Mouse (Mus musculus) thymus, adult 2 months (tissue): Measurements from ENCODE around the gene Adamts15. TPM values are rescaled to one million over a fixed set of nuclear protein-coding genes. Genes with fewer than 3 reads are reported as not detected.

ENCODE experiments used
- DNase-seq: peaks from one replicate; pipeline ENCODE4 v3.0.0; 2021
- H3K27ac ChIP-seq: fragments of 200-500 bp; 2 replicates; pipeline ENCODE4 v1.5.1; 2012; ENCODE audit warnings: low read length, control low read depth; ENCODE audit not compliant: control insufficient read depth, insufficient read depth
- H3K27me3 ChIP-seq: fragments of 200-500 bp; 2 replicates; pipeline ENCODE4 v1.6.1; 2012; ENCODE audit warnings: mild to moderate bottlenecking, low read length, moderate library complexity, mixed read lengths; ENCODE audit not compliant: control insufficient read depth, insufficient read depth
- H3K36me3 ChIP-seq: fragments of 200-500 bp; 2 replicates; pipeline ENCODE4 v1.6.1; 2012; ENCODE audit warnings: mild to moderate bottlenecking, low read length, moderate library complexity; ENCODE audit not compliant: control insufficient read depth, insufficient read depth
- H3K4me1 ChIP-seq: fragments of 200-500 bp; replicated peaks from 2 replicates; pipeline ENCODE4 v1.6.1; 2012; ENCODE audit warnings: low read length; ENCODE audit not compliant: control insufficient read depth, insufficient read depth
- H3K4me3 ChIP-seq: fragments of 200-500 bp; 2 replicates; pipeline ENCODE4 v1.5.1; 2012; ENCODE audit warnings: mild to moderate bottlenecking, low read length, control low read depth, moderate library complexity; ENCODE audit not compliant: control insufficient read depth, insufficient read depth
- CTCF ChIP-seq: fragments of 200-500 bp; IDR thresholded peaks from 2 replicates; pipeline ENCODE4 v1.5.1; 2012; ENCODE audit warnings: mild to moderate bottlenecking, control low read depth, low read length, moderate library complexity, borderline replicate concordance; ENCODE audit not compliant: control insufficient read depth, poor library complexity, insufficient read depth; ENCODE audit errors: extremely low read depth
- POLR2A ChIP-seq: fragments of 200-500 bp; IDR thresholded peaks from 2 replicates; pipeline ENCODE4 v1.6.1; 2012; ENCODE audit warnings: mild to moderate bottlenecking, low read length, control low read depth, moderate library complexity; ENCODE audit not compliant: control insufficient read depth, poor library complexity, insufficient read depth; ENCODE audit errors: extremely low read depth
- WGBS: fragments of 180-500 bp; shearing (Covaris S2); methylation state at CpG from one replicate; pipeline ENCODE4 v1.1.7; 2018; 5-methylcytosine and 5-hydroxymethylcytosine counted together
- polyA plus RNA-seq: library from polyadenylated mRNA; depleted of rRNA; stranded (reverse); fragments of >200 nt; gene quantifications from 2 replicates; pipeline ENCODE4 v1.2.3, GENCODE M21; 2012

The Adamts15 gene
- polyA plus RNA-seq, 1 experiment: 1.5 TPM

DNA sequence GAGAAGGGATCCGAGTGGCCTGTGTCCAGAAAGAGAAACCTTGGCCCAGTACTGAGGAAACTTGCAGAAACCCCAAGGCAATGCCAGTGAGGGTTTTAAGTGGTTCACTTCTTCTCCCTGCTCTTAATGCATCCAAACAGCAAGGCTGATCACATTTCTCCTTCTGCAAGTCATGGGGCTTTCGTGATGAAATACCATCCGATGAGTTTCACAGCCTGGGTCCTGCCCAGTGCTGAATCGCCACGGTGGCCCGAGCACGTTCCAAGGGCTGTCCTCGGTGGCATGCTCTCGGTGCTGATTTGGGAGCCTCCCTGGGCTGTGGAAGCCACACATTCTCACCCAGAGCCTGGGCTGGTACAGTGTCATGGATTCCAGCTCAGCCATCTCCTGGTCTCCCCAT lies 33.0 kb upstream of the Adamts15 start:
- Histone ChIP-seq H3K27me3 (no peaks in the 10 kb centered on the region), H3K27ac (no peak overlapping the region), H3K4me1 (no peaks in the 10 kb centered on the region), H3K36me3 (no peaks in the 10 kb centered on the region), H3K4me3 (no peak overlapping the region)
- 86% methylated on average over 9 of the region's 9 CpGs for WGBS
- no peak for TF ChIP-seq POLR2A
- TF ChIP-seq CTCF: no peak
- DNase-seq: no peak

DNA sequence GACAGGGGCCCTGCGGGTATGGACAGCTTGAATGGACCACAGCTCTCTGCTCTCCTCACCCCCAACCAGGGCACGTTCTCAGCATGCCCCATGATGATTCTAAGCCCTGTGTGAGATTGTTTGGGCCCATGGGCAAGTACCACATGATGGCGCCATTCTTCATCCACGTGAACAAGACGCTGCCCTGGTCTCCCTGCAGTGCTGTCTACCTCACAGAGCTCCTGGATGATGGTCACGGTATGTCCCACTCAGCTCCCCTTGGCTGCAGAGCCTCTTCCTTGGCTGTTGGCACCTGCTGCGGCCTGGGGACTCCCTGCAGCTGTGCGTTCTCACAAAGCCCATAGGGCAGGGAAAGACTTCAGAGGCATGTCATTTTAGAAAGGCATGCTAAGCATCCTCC lies 31.0 kb upstream of the Adamts15 start:
- Histone ChIP-seq H3K4me1 (no peaks in the 10 kb centered on the region), H3K36me3 (no peaks in the 10 kb centered on the region), H3K4me3 (no peak overlapping the region), H3K27ac (no peak overlapping the region), H3K27me3 (no peaks in the 10 kb centered on the region)
- TF ChIP-seq POLR2A: no peak
- TF ChIP-seq CTCF: no peak
- no peak for DNase-seq
- 51% methylated on average over 8 of the region's 8 CpGs for WGBS

DNA sequence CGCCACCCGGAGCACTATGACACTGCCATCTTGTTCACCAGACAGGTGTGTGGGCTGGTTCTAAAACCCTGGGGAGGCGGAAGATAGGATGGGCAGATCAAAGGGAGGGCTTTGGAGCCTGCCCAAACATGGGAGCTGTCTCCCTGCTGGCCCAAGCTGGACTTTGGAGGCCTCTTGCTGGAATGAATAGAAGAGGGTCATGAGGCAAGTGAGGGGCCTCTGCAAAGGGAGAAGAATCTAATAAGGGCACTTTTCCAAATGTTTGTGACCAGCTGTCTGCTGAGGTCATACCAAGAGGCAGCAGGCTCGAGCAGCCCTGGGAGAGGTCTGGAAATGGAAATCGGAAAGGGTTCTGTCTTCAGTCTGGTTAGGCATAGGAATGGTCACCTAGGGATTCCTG lies 29.2 kb upstream of the Adamts15 start:
- no peak for DNase-seq
- no peaks in the 10 kb centered on the region for H3K4me1 ChIP-seq
- no peak overlapping the region for H3K27ac ChIP-seq
- no peaks in the 10 kb centered on the region for H3K36me3 ChIP-seq
- H3K4me3 ChIP-seq: no peak overlapping the region
- TF ChIP-seq CTCF (no peak), POLR2A (no peak)
- WGBS: 95% methylated on average over 5 of the region's 5 CpGs
- no peaks in the 10 kb centered on the region for H3K27me3 ChIP-seq

DNA sequence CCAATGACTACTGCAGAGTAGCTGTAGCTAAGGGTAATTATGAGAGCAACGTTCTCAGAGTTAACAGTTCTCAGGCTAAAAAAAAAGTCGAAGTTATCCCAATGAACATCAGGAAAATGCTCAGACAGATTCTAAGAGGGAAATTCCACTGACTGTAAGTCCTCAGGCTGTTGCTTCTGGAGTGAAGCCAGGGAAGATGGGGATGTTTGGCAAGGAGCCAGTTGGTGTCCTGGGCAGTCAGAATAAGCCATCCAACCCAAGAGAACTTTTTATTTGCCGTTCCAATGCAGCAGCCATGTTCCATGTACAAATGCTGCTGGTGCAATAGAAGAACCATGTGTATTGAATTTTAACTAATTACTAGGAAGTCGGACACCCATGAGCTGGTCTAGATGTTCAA lies 28.3 kb upstream of the Adamts15 start:
- Histone ChIP-seq H3K4me3 (no peak overlapping the region), H3K27ac (no peak overlapping the region), H3K36me3 (no peaks in the 10 kb centered on the region), H3K4me1 (no peaks in the 10 kb centered on the region), H3K27me3 (no peaks in the 10 kb centered on the region)
- 89% methylated on average over 4 of the region's 4 CpGs for WGBS
- DNase-seq: no peak
- no peak for TF ChIP-seq CTCF

DNA sequence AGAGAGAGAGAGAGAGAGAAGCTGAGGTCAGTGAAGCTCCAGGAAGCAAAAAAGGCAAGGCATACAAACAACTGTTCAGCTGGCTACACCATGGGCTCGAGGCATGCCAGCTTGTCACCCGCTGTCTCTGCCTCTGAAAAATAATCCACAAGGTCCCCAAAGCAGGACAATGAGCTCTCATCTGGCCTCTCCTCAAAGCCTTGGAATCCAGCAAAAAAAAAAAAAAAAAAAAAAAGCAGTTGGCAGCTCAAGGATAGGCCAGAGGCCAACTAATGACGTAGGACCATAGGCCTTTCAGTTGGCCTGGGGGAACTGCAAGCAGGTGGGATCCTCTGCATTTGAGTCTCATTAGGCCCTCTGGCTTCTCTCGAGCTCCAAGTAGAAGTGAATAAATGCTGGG lies 27.7 kb upstream of the Adamts15 start:
- no peak overlapping the region for H3K27ac ChIP-seq
- no peak overlapping the region for H3K4me3 ChIP-seq
- no peak for DNase-seq
- H3K4me1 ChIP-seq: no peaks in the 10 kb centered on the region
- TF ChIP-seq POLR2A (no peak), CTCF (no peak)
- H3K27me3 ChIP-seq: no peaks in the 10 kb centered on the region
- no peaks in the 10 kb centered on the region for H3K36me3 ChIP-seq
- 88% methylated on average over 4 of the region's 4 CpGs for WGBS

DNA sequence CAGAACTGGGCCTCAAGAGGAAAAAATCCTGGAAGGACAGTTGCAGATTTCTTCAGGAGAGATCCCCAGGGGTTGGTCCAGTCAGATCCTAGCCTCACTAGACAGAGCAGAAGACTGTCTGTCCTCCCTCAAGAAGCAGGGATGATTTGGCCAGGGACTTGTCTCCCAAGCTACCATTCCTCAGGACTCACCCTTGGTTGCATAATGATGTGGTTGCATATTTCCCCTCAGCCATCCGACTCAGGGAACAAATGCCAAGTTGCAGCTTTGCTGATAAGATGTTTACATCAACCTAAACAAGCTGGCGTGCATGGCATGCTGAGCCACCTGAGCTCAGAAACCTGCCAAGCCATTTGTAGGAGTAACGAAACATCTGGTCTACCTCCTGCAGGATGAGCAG lies 27.2 kb upstream of the Adamts15 start:
- WGBS: 69% methylated on average over 3 of the region's 3 CpGs
- H3K4me1 ChIP-seq: no peaks in the 10 kb centered on the region
- DNase-seq: no peak
- no peak for TF ChIP-seq POLR2A
- TF ChIP-seq CTCF: no peak
- no peaks in the 10 kb centered on the region for H3K36me3 ChIP-seq
- peaks cover 4% of the 10 kb centered on the region; the same call in 1 of the 2 replicates for H3K27me3 ChIP-seq
- no peak overlapping the region for H3K27ac ChIP-seq
- no peak overlapping the region for H3K4me3 ChIP-seq

DNA sequence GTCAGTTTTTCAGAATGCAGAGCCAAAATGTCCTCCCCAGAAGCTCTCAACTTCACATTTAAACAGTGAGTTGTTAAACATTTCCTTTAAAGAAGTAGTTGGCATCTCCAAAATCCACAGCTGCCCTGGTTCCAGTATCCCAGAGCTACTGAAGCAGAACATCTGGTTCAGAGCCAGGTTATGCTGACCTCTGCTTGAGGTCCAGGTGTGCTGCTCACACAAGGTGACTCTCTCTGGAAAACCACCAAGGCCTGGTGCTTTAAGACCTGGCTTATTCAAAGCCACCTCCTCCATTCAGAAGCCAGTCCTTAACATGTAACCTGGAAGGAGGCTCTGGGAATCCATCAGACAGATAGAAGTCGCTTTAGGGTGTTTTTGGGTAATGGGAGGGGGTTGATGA lies 23.0 kb upstream of the Adamts15 start:
- TF ChIP-seq POLR2A (no peak), CTCF (no peak)
- peaks cover 9% of the 10 kb centered on the region for H3K27me3 ChIP-seq
- H3K4me1 ChIP-seq: no peaks in the 10 kb centered on the region
- no peak for DNase-seq
- no peaks in the 10 kb centered on the region for H3K36me3 ChIP-seq
- no peak overlapping the region for H3K4me3 ChIP-seq
- WGBS: 61% methylated on average over 1 of the region's 1 CpGs
- H3K27ac ChIP-seq: no peak overlapping the region
